Mouse (Mus musculus): ENCODE results near the gene Fgf22. TPM values are rescaled to one million over a fixed set of nuclear protein-coding genes. Genes with fewer than 3 reads are reported as not detected.
"Not testable (repeated sequence)": the region's sequence is repeated elsewhere in the genome, so short reads cannot be mapped to it uniquely, and the experiment has no call there.

Gene Fgf22
- polyA plus RNA-seq, 1 experiment from 2014 or later = 0.38 TPM

DNA sequence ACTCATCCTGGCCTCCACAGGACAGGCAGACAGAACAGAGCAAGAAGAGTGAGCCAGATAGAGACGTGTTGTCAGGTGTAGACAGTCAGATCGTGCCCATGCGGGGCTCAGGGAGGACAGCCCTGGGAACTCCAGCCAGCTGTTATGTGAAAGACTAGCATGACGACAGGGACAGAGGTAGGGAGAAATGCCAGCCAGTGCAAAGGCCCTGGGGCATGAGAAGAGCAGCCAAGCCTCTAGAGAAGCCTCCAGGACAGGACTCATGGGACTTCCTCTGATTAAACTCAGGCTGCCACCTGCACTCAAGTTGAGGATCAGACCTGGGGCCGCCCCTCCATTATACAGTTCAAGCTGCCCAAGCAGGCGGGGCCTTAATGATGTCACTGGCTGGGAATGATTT lies 6.4 kb upstream of the Fgf22 start:
- H3K36me3 ChIP-seq (ENCODE audit: control insufficient read depth, insufficient read depth, low read length) = peaks cover 12% of the 10 kb centered on the region
- H3K4me3 ChIP-seq (ENCODE audit: low read depth, low read length) = no peak overlapping the region
- no peak for ATAC-seq
- no peak overlapping the region for H3K4me2 ChIP-seq (ENCODE audit: low read length)
- no peak overlapping the region for H3K27ac ChIP-seq (ENCODE audit: low read depth, low read length)
- H3K9me3 ChIP-seq (replicated peaks; ENCODE audit: control insufficient read depth, low read length) = no peaks in the 10 kb centered on the region
- no peak for DNase-seq (ENCODE audit: low spot score)
- no peak overlapping the region for H3K9ac ChIP-seq (ENCODE audit: low read length)
- 82% methylated on average over 6 of the region's 6 CpGs for WGBS
- H3K27me3 ChIP-seq (replicated peaks; ENCODE audit: control insufficient read depth, insufficient read depth, low read length) = no peaks in the 10 kb centered on the region
- no peaks in the 10 kb centered on the region; the same call in 1 of the 2 replicates for H3K4me1 ChIP-seq (ENCODE audit: control insufficient read depth, insufficient read depth, low read length)

DNA sequence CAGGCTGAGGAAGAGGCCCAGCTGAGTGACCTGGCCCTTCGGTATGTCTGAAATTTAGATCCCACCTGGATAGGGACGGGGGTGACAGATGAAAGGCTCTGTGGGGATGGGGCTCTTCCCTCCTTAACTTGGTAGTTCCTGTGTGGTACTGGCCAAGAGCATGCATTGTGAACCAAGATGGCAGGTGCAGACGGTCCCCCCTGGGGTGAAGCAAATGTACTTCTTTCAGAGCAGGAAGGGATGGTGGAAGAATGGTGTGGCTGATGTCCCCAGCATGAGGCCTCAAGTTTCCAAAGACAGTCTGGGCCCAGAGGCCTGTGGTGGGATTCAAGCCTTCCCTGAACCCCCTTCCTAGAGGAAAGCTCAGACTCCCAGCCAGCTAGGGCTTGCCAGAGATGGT lies 978 bp downstream of the Fgf22 start:
- Histone ChIP-seq H3K9me3 (replicated peaks; ENCODE audit: control insufficient read depth, low read length) (no peaks in the 10 kb centered on the region), H3K27ac (ENCODE audit: low read depth, low read length) (no peak overlapping the region), H3K4me3 (ENCODE audit: low read depth, low read length) (no peak overlapping the region), H3K4me1 (ENCODE audit: control insufficient read depth, insufficient read depth, low read length) (no peaks in the 10 kb centered on the region), H3K27me3 (replicated peaks; ENCODE audit: control insufficient read depth, insufficient read depth, low read length) (no peaks in the 10 kb centered on the region), H3K36me3 (ENCODE audit: control insufficient read depth, insufficient read depth, low read length) (peaks cover 45% of the 10 kb centered on the region), H3K9ac (ENCODE audit: low read length) (no peak overlapping the region), H3K4me2 (ENCODE audit: low read length) (no peak overlapping the region)
- no peak for ATAC-seq
- WGBS = 82% methylated on average over 3 of the region's 3 CpGs
- no peak for DNase-seq (ENCODE audit: low spot score)

DNA sequence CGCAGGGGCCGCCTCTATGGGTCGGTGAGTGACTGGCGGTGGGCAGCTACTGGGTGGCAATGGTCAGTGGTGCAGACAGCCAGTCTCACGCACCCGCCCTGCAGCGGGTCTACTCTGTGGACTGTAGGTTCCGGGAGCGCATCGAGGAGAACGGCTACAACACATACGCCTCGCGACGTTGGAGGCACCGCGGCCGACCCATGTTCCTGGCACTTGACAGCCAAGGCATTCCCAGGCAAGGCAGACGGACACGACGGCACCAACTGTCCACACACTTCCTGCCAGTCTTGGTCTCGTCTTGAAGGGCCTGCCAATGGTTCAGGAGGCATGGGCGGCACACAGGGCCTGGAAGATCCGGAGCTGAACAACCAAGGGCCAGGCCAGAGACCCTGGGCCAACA lies 1.8 kb downstream of the Fgf22 start:
- no peak overlapping the region for H3K4me2 ChIP-seq (ENCODE audit: low read length)
- DNase-seq (ENCODE audit: low spot score) (no peak), ATAC-seq (no peak)
- H3K27ac ChIP-seq (ENCODE audit: low read depth, low read length) = no peak overlapping the region
- no peaks in the 10 kb centered on the region for H3K27me3 ChIP-seq (replicated peaks; ENCODE audit: control insufficient read depth, insufficient read depth, low read length)
- H3K4me3 ChIP-seq (ENCODE audit: low read depth, low read length) = no peak overlapping the region
- WGBS = 93% methylated on average over 24 of the region's 24 CpGs
- no peak overlapping the region for H3K9ac ChIP-seq (ENCODE audit: low read length)
- H3K9me3 ChIP-seq (replicated peaks; ENCODE audit: control insufficient read depth, low read length) = no peaks in the 10 kb centered on the region
- peaks cover 53% of the 10 kb centered on the region for H3K36me3 ChIP-seq (ENCODE audit: control insufficient read depth, insufficient read depth, low read length)
- no peaks in the 10 kb centered on the region for H3K4me1 ChIP-seq (ENCODE audit: control insufficient read depth, insufficient read depth, low read length)

DNA sequence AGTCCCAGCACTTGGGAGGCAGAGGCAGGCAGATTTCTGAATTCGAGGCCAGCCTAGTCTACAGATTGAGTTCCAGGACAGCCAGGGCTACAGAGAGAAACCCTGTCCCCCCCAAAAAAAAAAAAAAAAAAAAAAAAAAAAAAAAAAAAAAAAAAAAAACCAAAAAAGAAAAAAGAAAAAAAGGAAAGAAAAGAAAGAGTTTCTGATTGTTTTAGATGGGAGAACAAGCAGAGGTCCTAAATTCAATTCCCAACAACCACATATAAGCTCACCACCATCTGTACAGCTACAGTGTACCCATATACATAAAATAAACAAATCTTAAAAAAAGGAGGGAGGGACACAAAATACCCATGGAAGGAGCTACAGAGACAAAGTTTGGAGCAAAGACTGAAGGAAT lies 4.8 kb downstream of the Fgf22 start:
- H3K36me3 ChIP-seq (ENCODE audit: control insufficient read depth, insufficient read depth, low read length) = peaks cover 62% of the 10 kb centered on the region
- H3K4me3 ChIP-seq (ENCODE audit: low read depth, low read length); H3K4me1 ChIP-seq (ENCODE audit: control insufficient read depth, insufficient read depth, low read length); ATAC-seq; H3K27ac ChIP-seq (ENCODE audit: low read depth, low read length); H3K9me3 ChIP-seq (replicated peaks; ENCODE audit: control insufficient read depth, low read length); H3K27me3 ChIP-seq (replicated peaks; ENCODE audit: control insufficient read depth, insufficient read depth, low read length); DNase-seq (ENCODE audit: low spot score); H3K9ac ChIP-seq (ENCODE audit: low read length); H3K4me2 ChIP-seq (ENCODE audit: low read length): not testable (repeated sequence)
- 78% methylated on average over 1 of the region's 1 CpGs for WGBS

DNA sequence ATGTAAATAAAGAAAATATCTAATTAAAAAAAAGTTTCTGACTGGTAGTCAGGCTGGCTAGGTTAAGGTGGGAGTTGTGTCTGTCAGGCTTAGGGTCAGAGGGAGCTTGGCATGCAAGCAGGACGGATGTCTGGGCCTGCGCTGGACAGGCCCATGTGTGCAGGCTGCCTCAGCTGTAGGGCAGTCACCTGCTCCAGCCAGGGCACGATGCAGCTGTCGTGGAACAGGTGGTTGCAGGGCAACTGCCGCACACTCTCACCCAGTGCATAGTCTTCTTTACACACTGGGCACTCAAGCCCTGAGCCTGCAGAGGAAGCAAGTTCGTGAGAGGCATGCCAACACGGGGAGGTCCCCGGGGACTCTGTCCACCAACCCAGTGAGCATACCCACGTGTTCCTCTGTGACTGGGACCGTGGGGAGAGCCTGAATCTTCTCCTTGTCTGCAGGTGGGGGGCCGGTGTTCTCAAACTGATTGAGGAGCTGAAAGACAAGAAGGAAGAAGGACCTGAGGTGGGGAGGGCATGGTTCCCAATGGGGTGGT lies 5.8 kb downstream of the Fgf22 start:
- Histone ChIP-seq H3K4me3 (ENCODE audit: low read depth, low read length) (no peak overlapping the region), H3K36me3 (ENCODE audit: control insufficient read depth, insufficient read depth, low read length) (peaks cover 59% of the 10 kb centered on the region), H3K9ac (ENCODE audit: low read length) (no peak overlapping the region), H3K4me1 (ENCODE audit: control insufficient read depth, insufficient read depth, low read length) (peaks cover 7% of the 10 kb centered on the region), H3K9me3 (replicated peaks; ENCODE audit: control insufficient read depth, low read length) (no peaks in the 10 kb centered on the region), H3K4me2 (ENCODE audit: low read length) (no peak overlapping the region), H3K27me3 (replicated peaks; ENCODE audit: control insufficient read depth, insufficient read depth, low read length) (no peaks in the 10 kb centered on the region), H3K27ac (ENCODE audit: low read depth, low read length) (no peak overlapping the region)
- no peak for DNase-seq (ENCODE audit: low spot score)
- no peak for ATAC-seq
- WGBS = 94% methylated on average over 11 of the region's 11 CpGs

DNA sequence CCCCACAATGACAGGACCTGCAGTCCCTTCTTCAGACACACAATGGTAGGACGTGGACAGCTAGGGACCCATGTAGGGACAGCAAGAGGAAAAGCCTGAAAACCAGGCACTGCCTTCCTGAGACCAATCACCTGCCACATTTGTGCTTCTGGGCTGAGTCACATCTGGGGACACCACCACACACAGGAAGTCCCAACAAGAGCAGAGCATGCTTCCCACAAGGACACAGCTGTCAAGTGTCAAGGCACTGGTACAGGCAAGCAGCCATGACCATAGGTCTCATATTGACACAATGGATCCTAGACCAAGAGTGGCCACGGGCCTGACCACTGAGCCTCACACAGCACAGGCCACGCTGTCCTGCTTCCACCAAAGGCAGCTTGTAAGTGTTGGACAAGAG lies 8.0 kb downstream of the Fgf22 start:
- Histone ChIP-seq H3K4me3 (ENCODE audit: low read depth, low read length) (no peak overlapping the region), H3K27ac (ENCODE audit: low read depth, low read length) (no peak overlapping the region), H3K27me3 (replicated peaks; ENCODE audit: control insufficient read depth, insufficient read depth, low read length) (no peaks in the 10 kb centered on the region), H3K9me3 (replicated peaks; ENCODE audit: control insufficient read depth, low read length) (no peaks in the 10 kb centered on the region), H3K36me3 (ENCODE audit: control insufficient read depth, insufficient read depth, low read length) (peaks cover 40% of the 10 kb centered on the region), H3K4me1 (ENCODE audit: control insufficient read depth, insufficient read depth, low read length) (peaks cover 11% of the 10 kb centered on the region), H3K9ac (ENCODE audit: low read length) (no peak overlapping the region), H3K4me2 (ENCODE audit: low read length) (no peak overlapping the region)
- WGBS = 87% methylated on average over 3 of the region's 3 CpGs
- DNase-seq (ENCODE audit: low spot score) (no peak), ATAC-seq (no peak)

DNA sequence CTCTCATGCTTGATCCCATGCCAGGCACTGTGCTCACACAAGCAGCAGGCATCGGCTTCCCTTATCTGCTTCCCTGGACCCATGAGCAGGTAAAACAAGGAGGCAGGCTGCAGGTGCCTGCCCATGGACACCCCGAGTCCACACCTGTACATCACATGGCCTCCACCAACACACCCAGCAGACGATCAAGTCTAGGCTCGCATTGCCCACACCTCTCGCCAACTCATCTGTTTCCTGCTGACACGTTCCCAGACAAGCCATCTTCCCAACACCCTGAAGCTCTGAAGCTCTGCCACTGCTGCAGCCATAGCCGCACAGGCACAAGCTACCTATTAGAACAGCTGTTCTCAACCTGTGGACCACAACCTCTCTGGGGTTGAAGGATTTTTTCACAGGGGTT lies 9.4 kb downstream of the Fgf22 start:
- Histone ChIP-seq H3K27ac (ENCODE audit: low read depth, low read length) (no peak overlapping the region), H3K4me3 (ENCODE audit: low read depth, low read length) (no peak overlapping the region), H3K36me3 (ENCODE audit: control insufficient read depth, insufficient read depth, low read length) (peaks cover 27% of the 10 kb centered on the region), H3K9me3 (replicated peaks; ENCODE audit: control insufficient read depth, low read length) (no peaks in the 10 kb centered on the region), H3K27me3 (replicated peaks; ENCODE audit: control insufficient read depth, insufficient read depth, low read length) (no peaks in the 10 kb centered on the region), H3K4me1 (ENCODE audit: control insufficient read depth, insufficient read depth, low read length) (peaks cover 14% of the 10 kb centered on the region), H3K9ac (ENCODE audit: low read length) (peak overlapping the region; percentile 14; the same call in 1 of the 2 replicates), H3K4me2 (ENCODE audit: low read length) (no peak overlapping the region)
- DNase-seq (ENCODE audit: low spot score) (no peak), ATAC-seq (no peak)
- 85% methylated on average over 7 of the region's 7 CpGs for WGBS

DNA sequence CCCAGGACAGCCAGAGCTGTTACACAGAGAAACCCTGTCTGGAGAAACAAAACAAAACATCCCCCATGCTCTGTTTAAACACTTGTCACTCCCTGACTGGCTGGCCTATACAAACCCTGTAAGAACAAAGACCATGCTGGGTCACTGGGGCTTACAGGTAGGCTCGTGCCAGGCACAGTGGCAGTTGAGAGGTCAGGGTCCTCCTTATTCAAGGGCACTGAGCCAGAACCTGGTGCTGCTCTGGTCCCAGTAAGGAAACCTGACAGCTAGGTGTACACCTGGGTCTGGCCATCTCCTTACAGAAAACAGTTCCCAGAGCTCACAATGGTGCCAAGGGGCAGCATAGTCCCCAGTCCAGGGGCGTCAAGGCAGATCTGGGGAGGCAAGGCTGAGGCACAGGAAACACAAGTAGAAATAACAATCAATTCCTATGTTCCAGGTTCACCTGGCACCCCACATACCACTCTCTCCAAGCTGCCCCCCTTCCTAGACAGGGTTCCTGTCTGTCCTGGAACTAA lies 10.4 kb downstream of the Fgf22 start:
- Histone ChIP-seq H3K4me3 (ENCODE audit: low read depth, low read length) (peak overlapping the region; percentile 94), H3K4me1 (ENCODE audit: control insufficient read depth, insufficient read depth, low read length) (peaks cover 14% of the 10 kb centered on the region), H3K36me3 (ENCODE audit: control insufficient read depth, insufficient read depth, low read length) (peaks cover 23% of the 10 kb centered on the region), H3K9ac (ENCODE audit: low read length) (peak overlapping the region; percentile 96), H3K27ac (ENCODE audit: low read depth, low read length) (no peak overlapping the region), H3K9me3 (replicated peaks; ENCODE audit: control insufficient read depth, low read length) (no peaks in the 10 kb centered on the region), H3K27me3 (replicated peaks; ENCODE audit: control insufficient read depth, insufficient read depth, low read length) (no peaks in the 10 kb centered on the region), H3K4me2 (ENCODE audit: low read length) (peak overlapping the region; percentile 80)
- ATAC-seq (no peak), DNase-seq (ENCODE audit: low spot score) (no peak)
- whole genome bisulfite sequencing = 71% methylated on average over 2 of the region's 2 CpGs

DNA sequence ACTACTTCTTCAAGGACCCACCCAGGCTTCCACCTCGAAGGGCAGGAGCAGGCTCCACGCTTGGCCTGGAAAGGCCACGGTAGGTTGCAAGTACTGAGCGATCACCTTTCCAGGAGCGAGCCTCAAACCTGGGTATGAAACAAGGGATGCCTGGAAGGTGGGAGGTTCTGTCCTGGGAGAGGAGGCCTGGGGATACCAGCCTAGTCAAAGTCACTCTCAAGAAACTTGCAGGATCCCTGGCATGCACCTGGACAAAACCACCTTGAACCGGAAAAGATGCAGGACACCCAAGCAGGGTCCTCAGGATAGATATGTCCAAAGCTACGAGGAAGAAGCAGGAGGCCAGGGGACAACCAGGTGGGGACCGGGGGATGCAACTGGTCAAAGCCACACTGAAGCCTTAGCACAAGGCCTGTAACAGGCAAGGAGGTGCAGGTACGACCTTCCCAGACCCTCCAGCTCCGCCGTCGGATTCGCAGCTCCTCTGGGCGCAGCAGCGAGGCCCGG lies 11.2 kb downstream of the Fgf22 start:
- H3K36me3 ChIP-seq (ENCODE audit: control insufficient read depth, insufficient read depth, low read length) = peaks cover 15% of the 10 kb centered on the region
- H3K4me2 ChIP-seq (ENCODE audit: low read length) = peak overlapping the region; percentile 80
- H3K4me1 ChIP-seq (ENCODE audit: control insufficient read depth, insufficient read depth, low read length) = peaks cover 14% of the 10 kb centered on the region
- H3K4me3 ChIP-seq (ENCODE audit: low read depth, low read length) = peak overlapping the region; percentile 94
- peak overlapping the region; percentile 96 for H3K9ac ChIP-seq (ENCODE audit: low read length)
- WGBS = 14% methylated on average over 9 of the region's 16 CpGs
- DNase-seq (ENCODE audit: low spot score) (no peak), ATAC-seq (no peak)
- H3K27ac ChIP-seq (ENCODE audit: low read depth, low read length) = peak overlapping the region; percentile 90; the same call in 1 of the 2 replicates
- no peaks in the 10 kb centered on the region for H3K9me3 ChIP-seq (replicated peaks; ENCODE audit: control insufficient read depth, low read length)
- no peaks in the 10 kb centered on the region for H3K27me3 ChIP-seq (replicated peaks; ENCODE audit: control insufficient read depth, insufficient read depth, low read length)
